Mouse (Mus musculus): ENCODE measurements around the gene Slc2a5.
A peak's percentile ranks its signal among the peaks of the same experiment; 100 is the strongest.

The Slc2a5 gene

GRCm38 (mm10) chr4:150144242-150144641, 25.2 kb downstream of the Slc2a5 start:
- no peak for DNase-seq (ENCODE audit: low spot score in 2 of 2)

GRCm38 (mm10) chr4:150146286-150146685, 27.2 kb downstream of the Slc2a5 start:
- DNase-seq (ENCODE audit: low spot score in 2 of 2) = no peak

GRCm38 (mm10) chr4:150151045-150151444, 32.0 kb downstream of the Slc2a5 start:
- no peak for DNase-seq (ENCODE audit: low spot score in 2 of 2)

GRCm38 (mm10) chr4:150152483-150152882, 33.4 kb downstream of the Slc2a5 start:
- DNase-seq (ENCODE audit: low spot score in 2 of 2) = no peak

- DNase-seq (ENCODE audit: low spot score in 2 of 2) = no peak
These were observed 36.2 kb downstream of the Slc2a5 start for GRCm38 (mm10) chr4:150155301-150155700.

GRCm38 (mm10) chr4:150155731-150156130, 36.6 kb downstream of the Slc2a5 start:
- DNase-seq (ENCODE audit: low spot score in 2 of 2) = no peak

- DNase-seq (ENCODE audit: low spot score in 2 of 2) = no peak
These were observed 38.3 kb downstream of the Slc2a5 start for GRCm38 (mm10) chr4:150157348-150157882.

- no peak for DNase-seq (ENCODE audit: low spot score in 2 of 2)
These were observed 40.4 kb downstream of the Slc2a5 start for GRCm38 (mm10) chr4:150159458-150159857.

- DNase-seq (ENCODE audit: low spot score in 2 of 2) = no peak
These were observed 43.6 kb downstream of the Slc2a5 start for GRCm38 (mm10) chr4:150162561-150163169.

GRCm38 (mm10) chr4:150164875-150165274, 45.8 kb downstream of the Slc2a5 start:
- no peak for DNase-seq (ENCODE audit: low spot score in 2 of 2)

GRCm38 (mm10) chr4:150168406-150168805, 49.3 kb downstream of the Slc2a5 start:
- DNase-seq (ENCODE audit: low spot score in 2 of 2) = peak; percentile 17 to 44

GRCm38 (mm10) chr4:150172107-150172506, 53.0 kb downstream of the Slc2a5 start:
- DNase-seq (ENCODE audit: low spot score in 2 of 2) = no peak

- peak; percentile 29 to 37 for DNase-seq (ENCODE audit: low spot score in 2 of 2)
These were observed 54.2 kb downstream of the Slc2a5 start for GRCm38 (mm10) chr4:150173281-150173680.

- DNase-seq (ENCODE audit: low spot score in 2 of 2) = no peak
These were observed 54.9 kb downstream of the Slc2a5 start for GRCm38 (mm10) chr4:150174027-150174426.

- DNase-seq (ENCODE audit: low spot score in 2 of 2) = peak; percentile 4 to 5
These were observed 57.5 kb downstream of the Slc2a5 start for GRCm38 (mm10) chr4:150176535-150176934.

GRCm38 (mm10) chr4:150177122-150177521, 58.0 kb downstream of the Slc2a5 start:
- no peak for DNase-seq (ENCODE audit: low spot score in 2 of 2)

- DNase-seq (ENCODE audit: low spot score in 2 of 2) = no peak
These were observed 59.0 kb downstream of the Slc2a5 start for GRCm38 (mm10) chr4:150178131-150178530.

- no peak for DNase-seq (ENCODE audit: low spot score in 2 of 2)
These were observed 62.2 kb downstream of the Slc2a5 start for GRCm38 (mm10) chr4:150181304-150181703.

GRCm38 (mm10) chr4:150188236-150188635, 69.2 kb downstream of the Slc2a5 start:
- no peak for DNase-seq (ENCODE audit: low spot score in 2 of 2)

- DNase-seq (ENCODE audit: low spot score in 2 of 2) = no peak
These were observed 73.1 kb downstream of the Slc2a5 start for GRCm38 (mm10) chr4:150192199-150192598.

Data from frontal cortex, postnatal 36 days (tissue).